Mouse (Mus musculus): ENCODE measurements around the gene Gpr37l1.

DNA sequence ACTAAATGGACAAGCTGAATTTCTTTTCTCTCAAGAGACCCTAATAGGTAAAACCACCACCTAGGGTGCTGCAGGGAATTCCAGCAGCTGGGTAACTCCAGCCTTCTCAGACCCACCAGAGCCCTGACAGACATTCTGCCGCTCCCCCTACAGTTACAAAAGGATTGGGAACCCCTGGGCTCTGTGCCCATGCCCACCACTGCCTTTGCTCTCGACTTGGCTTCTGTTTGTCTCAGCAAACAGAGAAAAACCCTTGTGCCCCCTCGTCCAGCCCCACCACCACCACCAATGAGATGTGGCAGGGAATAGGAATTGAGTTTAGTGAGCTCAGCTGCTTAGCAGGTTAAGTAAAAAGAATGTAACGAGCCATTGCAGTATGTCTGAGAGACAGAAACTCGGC lies 18.5 kb downstream of the Gpr37l1 start:
- TF ChIP-seq CTCF (IDR thresholded peaks at IDR 0.05; ENCODE audit: insufficient read depth, low read depth, low read length) (no peak), POLR2A (IDR thresholded peaks at IDR 0.05; ENCODE audit: insufficient read depth, low read depth, low read length) (no peak)
